Mouse (Mus musculus) CD4-positive, CD25-positive, alpha-beta regulatory T cell, adult 4 months (primary cell): ENCODE results near the gene Ccnd3. TPM values are rescaled to one million over a fixed set of nuclear protein-coding genes. Genes with fewer than 3 reads are reported as not detected.

ENCODE experiments used
- ATAC-seq: one replicate; pipeline ENCODE4 v1.8.0; 2017
- polyA plus RNA-seq, 2 experiments: library from polyadenylated mRNA; unstranded; fragments of 100-300 nt; shearing (Covaris generic); gene quantifications; one replicate each; pipeline ENCODE4 v1.2.1; 2017

Gene Ccnd3
- polyA plus RNA-seq, 2 experiments from 2014 or later, result 149 to 151 TPM

GRCm38 (mm10) chr17:47516232-47516631, 11.4 kb downstream of the Ccnd3 start:
- no peak for ATAC-seq

- ATAC-seq, result no peak
Measured at GRCm38 (mm10) chr17:47518205-47518604, 13.4 kb downstream of the Ccnd3 start.

GRCm38 (mm10) chr17:47521551-47522258, 16.9 kb downstream of the Ccnd3 start:
- peak; percentile 88 for ATAC-seq

- ATAC-seq, result no peak
Measured at GRCm38 (mm10) chr17:47522536-47522935, 17.7 kb downstream of the Ccnd3 start.

- ATAC-seq, result no peak
Measured at GRCm38 (mm10) chr17:47523211-47523682, 18.4 kb downstream of the Ccnd3 start.

GRCm38 (mm10) chr17:47524055-47524454, 19.2 kb downstream of the Ccnd3 start:
- ATAC-seq, result peak; percentile 19

GRCm38 (mm10) chr17:47524991-47525390, 20.1 kb downstream of the Ccnd3 start:
- ATAC-seq, result no peak

- no peak for ATAC-seq
Measured at GRCm38 (mm10) chr17:47526856-47527520, 22.1 kb downstream of the Ccnd3 start.

GRCm38 (mm10) chr17:47527581-47528300, 22.9 kb downstream of the Ccnd3 start:
- ATAC-seq, result no peak

GRCm38 (mm10) chr17:47528919-47529318, 24.1 kb downstream of the Ccnd3 start:
- ATAC-seq, result no peak

GRCm38 (mm10) chr17:47529595-47529994, 24.7 kb downstream of the Ccnd3 start:
- ATAC-seq, result no peak

GRCm38 (mm10) chr17:47531387-47531818, 26.6 kb downstream of the Ccnd3 start:
- peak; percentile 80 for ATAC-seq

- no peak for ATAC-seq
Measured at GRCm38 (mm10) chr17:47532364-47532763, 27.5 kb downstream of the Ccnd3 start.

GRCm38 (mm10) chr17:47533691-47534090, 28.8 kb downstream of the Ccnd3 start:
- peak; percentile 26 for ATAC-seq

GRCm38 (mm10) chr17:47535812-47536236, 31.0 kb downstream of the Ccnd3 start:
- no peak for ATAC-seq

- ATAC-seq, result no peak
Measured at GRCm38 (mm10) chr17:47538049-47538448, 33.2 kb downstream of the Ccnd3 start.

GRCm38 (mm10) chr17:47539128-47539527, 34.3 kb downstream of the Ccnd3 start:
- ATAC-seq, result no peak

GRCm38 (mm10) chr17:47542061-47542460, 37.2 kb downstream of the Ccnd3 start:
- peak; percentile 47 for ATAC-seq

- peak; percentile 59 for ATAC-seq
Measured at GRCm38 (mm10) chr17:47543051-47543650, 38.3 kb downstream of the Ccnd3 start.

- ATAC-seq, result no peak
Measured at GRCm38 (mm10) chr17:47545154-47545553, 40.3 kb downstream of the Ccnd3 start.

GRCm38 (mm10) chr17:47545861-47546331, 41.0 kb downstream of the Ccnd3 start:
- no peak for ATAC-seq

GRCm38 (mm10) chr17:47551049-47551448, 46.2 kb downstream of the Ccnd3 start:
- ATAC-seq, result no peak

GRCm38 (mm10) chr17:47552994-47553393, 48.1 kb downstream of the Ccnd3 start:
- no peak for ATAC-seq
